Mouse (Mus musculus) gastrocnemius, postnatal 4 days (tissue): ENCODE measurements around the gene Wdr70. TPM values are rescaled to one million over a fixed set of nuclear protein-coding genes. Genes with fewer than 3 reads are reported as not detected.

Experiments used
- DNase-seq, 2 experiments: peaks; one replicate each; pipeline ENCODE4 v3.0.0; 2021 to 2022; ENCODE audit warnings: low spot score in 2 of 2, mixed read lengths in 2 of 2
- total RNA-seq, 2 experiments: library from RNA; stranded (reverse); gene quantifications; 2 replicates each; pipeline ENCODE4 v1.2.3; 2021

Wdr70 gene
- total RNA-seq, 2 experiments from 2014 or later: 21.7 to 26.8 TPM

- DNase-seq: no peak
Observed at GRCm38 (mm10) chr15:7935571-7936165, 163.3 kb downstream of the Wdr70 start.

- no peak for DNase-seq
Observed at GRCm38 (mm10) chr15:7934580-7934979, 164.4 kb downstream of the Wdr70 start.

GRCm38 (mm10) chr15:7934105-7934504 is 164.9 kb downstream of the Wdr70 start:
- DNase-seq: peak in 1 of 2 experiments; percentile 45

GRCm38 (mm10) chr15:7931605-7932008 is 167.4 kb downstream of the Wdr70 start:
- peak in 1 of 2 experiments; percentile 65 for DNase-seq

- no peak for DNase-seq
Observed at GRCm38 (mm10) chr15:7925382-7925781, 173.6 kb downstream of the Wdr70 start.

GRCm38 (mm10) chr15:7923281-7923680 is 175.7 kb downstream of the Wdr70 start:
- no peak for DNase-seq

GRCm38 (mm10) chr15:7922291-7923037 is 176.5 kb downstream of the Wdr70 start:
- no peak for DNase-seq

GRCm38 (mm10) chr15:7921124-7921523 is 177.9 kb downstream of the Wdr70 start:
- no peak for DNase-seq

- no peak for DNase-seq
Observed at GRCm38 (mm10) chr15:7906491-7907035, 192.4 kb downstream of the Wdr70 start.

- DNase-seq: no peak
Observed at GRCm38 (mm10) chr15:7899286-7899685, 199.7 kb downstream of the Wdr70 start.

GRCm38 (mm10) chr15:7891547-7892282 is 207.3 kb downstream of the Wdr70 start:
- DNase-seq: no peak

GRCm38 (mm10) chr15:7890286-7890685 is 208.7 kb downstream of the Wdr70 start:
- DNase-seq: no peak

GRCm38 (mm10) chr15:7889362-7889674 is 209.7 kb downstream of the Wdr70 start:
- no peak for DNase-seq

- no peak for DNase-seq
Observed at GRCm38 (mm10) chr15:7888617-7889361, 210.2 kb downstream of the Wdr70 start.

- no peak for DNase-seq
Observed at GRCm38 (mm10) chr15:7886591-7886990, 212.4 kb downstream of the Wdr70 start.

- DNase-seq: no peak
Observed at GRCm38 (mm10) chr15:7885106-7885505, 213.9 kb downstream of the Wdr70 start.

GRCm38 (mm10) chr15:7884181-7884580 is 214.8 kb downstream of the Wdr70 start:
- no peak for DNase-seq

- no peak for DNase-seq
Observed at GRCm38 (mm10) chr15:7879956-7880355, 219.1 kb downstream of the Wdr70 start.

GRCm38 (mm10) chr15:7878861-7879260 is 220.1 kb downstream of the Wdr70 start:
- DNase-seq: no peak

GRCm38 (mm10) chr15:7877560-7878467 is 221.2 kb downstream of the Wdr70 start:
- no peak for DNase-seq
